Mouse (Mus musculus) NIH3T3 (cell line): ENCODE data around the gene Fkbp3.

Experiments used
- DNase-seq: peaks from one replicate; pipeline ENCODE4 v3.0.0-alpha.2; 2012; ENCODE audit warnings: low read depth

The Fkbp3 gene

DNA sequence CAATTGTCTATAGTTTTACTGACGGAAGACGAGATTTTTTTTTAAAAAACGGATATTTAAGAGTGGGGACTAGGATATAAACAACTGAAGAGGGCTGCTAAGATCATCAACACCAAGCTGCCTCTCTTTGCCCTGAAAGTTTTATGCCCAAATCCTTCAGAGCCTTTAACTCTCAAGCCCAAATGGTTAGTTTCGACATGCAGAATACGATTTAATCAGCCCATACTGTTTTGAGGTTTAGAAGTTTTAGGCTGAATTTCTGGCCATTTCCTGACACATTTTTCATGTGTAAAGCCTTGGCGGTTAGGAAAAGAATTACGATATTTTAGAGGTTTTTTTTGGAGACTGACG is 38.0 kb downstream of the Fkbp3 start:
- no peak for DNase-seq

DNA sequence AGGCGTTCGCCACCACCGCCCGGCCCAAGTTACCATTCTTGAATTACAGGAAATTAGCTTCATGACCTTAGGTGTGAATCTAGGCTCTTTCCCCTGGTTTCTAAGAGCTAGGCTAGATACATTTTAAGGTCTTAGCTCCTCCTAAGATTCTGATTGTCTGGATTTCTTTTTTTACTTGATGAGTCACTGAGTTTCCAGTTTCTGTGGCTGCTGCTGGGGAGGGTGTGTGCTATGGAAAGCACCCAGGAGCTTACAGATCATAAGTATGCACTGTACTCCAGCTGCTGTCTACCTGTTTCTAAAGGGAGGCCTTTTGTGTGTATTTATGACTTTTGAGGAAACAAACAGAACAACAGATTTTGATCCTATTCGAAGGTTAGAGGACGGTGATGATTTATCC is 51.0 kb downstream of the Fkbp3 start:
- peak; percentile 65 for DNase-seq
